Mouse (Mus musculus): ENCODE measurements around the gene Sntg2. TPM values are rescaled to one million over a fixed set of nuclear protein-coding genes. Genes with fewer than 3 reads are reported as not detected.
A peak's percentile ranks its signal among the peaks of the same experiment; 100 is the strongest.

Sntg2 gene
- total RNA-seq, 2 experiments from 2014 or later: 3.4 to 5.9 TPM

GRCm38 (mm10) chr12:30272242-30272985 lies 100.8 kb downstream of the Sntg2 start:
- no peak for DNase-seq

- no peak for DNase-seq
Measured at GRCm38 (mm10) chr12:30264206-30264605, 109.0 kb downstream of the Sntg2 start.

GRCm38 (mm10) chr12:30261187-30261586 lies 112.0 kb downstream of the Sntg2 start:
- DNase-seq: no peak

GRCm38 (mm10) chr12:30258641-30259040 lies 114.5 kb downstream of the Sntg2 start:
- no peak for DNase-seq

GRCm38 (mm10) chr12:30257664-30258063 lies 115.5 kb downstream of the Sntg2 start:
- no peak for DNase-seq

- no peak for DNase-seq
Measured at GRCm38 (mm10) chr12:30256207-30256606, 117.0 kb downstream of the Sntg2 start.

- DNase-seq: no peak
Measured at GRCm38 (mm10) chr12:30254581-30254980, 118.6 kb downstream of the Sntg2 start.

GRCm38 (mm10) chr12:30252381-30252780 lies 120.8 kb downstream of the Sntg2 start:
- no peak for DNase-seq

GRCm38 (mm10) chr12:30251283-30251829 lies 121.8 kb downstream of the Sntg2 start:
- no peak for DNase-seq

- no peak for DNase-seq
Measured at GRCm38 (mm10) chr12:30249068-30249467, 124.1 kb downstream of the Sntg2 start.

- peak in 1 of 2 experiments; percentile 22 for DNase-seq
Measured at GRCm38 (mm10) chr12:30246286-30246945, 126.8 kb downstream of the Sntg2 start.

- peak; percentile 17 to 29 for DNase-seq
Measured at GRCm38 (mm10) chr12:30244194-30244593, 129.0 kb downstream of the Sntg2 start.

- no peak for DNase-seq
Measured at GRCm38 (mm10) chr12:30240891-30241290, 132.3 kb downstream of the Sntg2 start.

- no peak for DNase-seq
Measured at GRCm38 (mm10) chr12:30234940-30235339, 138.2 kb downstream of the Sntg2 start.

- DNase-seq: no peak
Measured at GRCm38 (mm10) chr12:30228004-30228403, 145.2 kb downstream of the Sntg2 start.

GRCm38 (mm10) chr12:30226247-30226646 lies 146.9 kb downstream of the Sntg2 start:
- no peak for DNase-seq

GRCm38 (mm10) chr12:30216762-30217441 lies 156.3 kb downstream of the Sntg2 start:
- no peak for DNase-seq

- DNase-seq: no peak
Measured at GRCm38 (mm10) chr12:30214761-30215160, 158.4 kb downstream of the Sntg2 start.

GRCm38 (mm10) chr12:30210388-30210787 lies 162.8 kb downstream of the Sntg2 start:
- no peak for DNase-seq

GRCm38 (mm10) chr12:30208527-30208926 lies 164.6 kb downstream of the Sntg2 start:
- DNase-seq: no peak

- DNase-seq: no peak
Measured at GRCm38 (mm10) chr12:30208087-30208486, 165.1 kb downstream of the Sntg2 start.

GRCm38 (mm10) chr12:30204457-30204856 lies 168.7 kb downstream of the Sntg2 start:
- DNase-seq: no peak

- no peak for DNase-seq
Measured at GRCm38 (mm10) chr12:30202763-30203162, 170.4 kb downstream of the Sntg2 start.
